Mouse (Mus musculus) testis, adult 2 months (tissue): ENCODE data around the gene Gng4. TPM values are rescaled to one million over a fixed set of nuclear protein-coding genes. Genes with fewer than 3 reads are reported as not detected.

Experiments used
- H3K27ac ChIP-seq: fragments of 200-500 bp; 2 replicates; pipeline ENCODE4 v1.5.1; 2012; ENCODE audit warnings: low read depth, low read length; ENCODE audit not compliant: control insufficient read depth, insufficient read depth
- H3K27me3 ChIP-seq: fragments of 200-500 bp; 2 replicates; pipeline ENCODE4 v1.6.1; 2012; ENCODE audit warnings: mild to moderate bottlenecking, low read length, moderate library complexity; ENCODE audit not compliant: control insufficient read depth, insufficient read depth
- H3K36me3 ChIP-seq: fragments of 200-500 bp; 2 replicates; pipeline ENCODE4 v1.6.1; 2012; ENCODE audit warnings: mild to moderate bottlenecking, low read length; ENCODE audit not compliant: control insufficient read depth, insufficient read depth
- H3K4me1 ChIP-seq: fragments of 200-500 bp; 2 replicates; pipeline ENCODE4 v1.6.1; 2012; ENCODE audit warnings: low read length; ENCODE audit not compliant: control insufficient read depth, insufficient read depth
- H3K4me3 ChIP-seq: fragments of 200-500 bp; 2 replicates; pipeline ENCODE4 v1.5.1; 2012; ENCODE audit warnings: low read depth, mild to moderate bottlenecking, low read length, moderate library complexity, mixed read lengths; ENCODE audit not compliant: control insufficient read depth
- CTCF ChIP-seq: fragments of 200-500 bp; IDR thresholded peaks from 2 replicates; pipeline ENCODE4 v1.5.1; 2012; ENCODE audit warnings: low read depth, mild to moderate bottlenecking, inconsistent platforms, low read length, moderate library complexity; ENCODE audit not compliant: control insufficient read depth, insufficient read depth, insufficient replicate concordance
- POLR2A ChIP-seq: fragments of 200-500 bp; IDR thresholded peaks from 2 replicates; pipeline ENCODE4 v1.6.1; 2012; ENCODE audit warnings: low read depth, mild to moderate bottlenecking, inconsistent platforms, low read length, moderate library complexity; ENCODE audit not compliant: control insufficient read depth
- polyA plus RNA-seq: library from polyadenylated mRNA; depleted of rRNA; stranded (reverse); fragments of >200 nt; gene quantifications from 2 replicates; pipeline ENCODE4 v1.2.3, GENCODE M21; 2012

Gng4 gene
- polyA plus RNA-seq, 1 experiment = not detected

- Histone ChIP-seq H3K27ac (no peak overlapping the region), H3K4me1 (peaks cover 10% of the 10 kb centered on the region), H3K36me3 (no peaks in the 10 kb centered on the region), H3K27me3 (no peaks in the 10 kb centered on the region), H3K4me3 (no peak overlapping the region)
- TF ChIP-seq CTCF = no peak
- no peak for TF ChIP-seq POLR2A
Observed at GRCm38 (mm10) chr13:13780271-13780670, 3.6 kb upstream of the Gng4 start.

- Histone ChIP-seq H3K4me1 (peaks cover 12% of the 10 kb centered on the region), H3K4me3 (no peak overlapping the region), H3K27ac (no peak overlapping the region), H3K36me3 (no peaks in the 10 kb centered on the region), H3K27me3 (no peaks in the 10 kb centered on the region)
- TF ChIP-seq CTCF (no peak), POLR2A (no peak)
Observed at GRCm38 (mm10) chr13:13781026-13781425, 2.8 kb upstream of the Gng4 start.

DNA sequence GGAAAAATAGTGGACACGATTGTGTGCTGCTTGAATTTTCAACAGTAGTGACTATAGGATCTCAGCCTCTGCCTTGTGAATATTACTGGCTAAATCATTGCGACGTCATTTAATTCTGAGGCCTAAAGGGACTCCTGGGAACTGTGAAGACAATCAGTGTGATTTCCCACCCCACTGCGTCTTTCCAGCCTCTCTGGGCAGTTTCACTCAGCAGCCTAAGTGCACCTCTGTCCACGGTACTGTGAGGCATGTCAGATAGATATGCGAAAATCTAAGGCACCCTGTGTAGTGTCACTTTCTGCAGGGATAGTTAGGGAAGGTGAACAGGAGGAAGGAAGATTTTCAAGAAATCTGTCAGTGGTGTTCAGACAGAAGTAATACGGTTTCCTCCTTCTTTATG, 563 bp upstream of the Gng4 start:
- H3K27me3 ChIP-seq = no peaks in the 10 kb centered on the region
- no peak for TF ChIP-seq CTCF
- TF ChIP-seq POLR2A = no peak
- H3K27ac ChIP-seq = no peak overlapping the region
- H3K36me3 ChIP-seq = no peaks in the 10 kb centered on the region
- peaks cover 12% of the 10 kb centered on the region for H3K4me1 ChIP-seq
- H3K4me3 ChIP-seq = no peak overlapping the region

DNA sequence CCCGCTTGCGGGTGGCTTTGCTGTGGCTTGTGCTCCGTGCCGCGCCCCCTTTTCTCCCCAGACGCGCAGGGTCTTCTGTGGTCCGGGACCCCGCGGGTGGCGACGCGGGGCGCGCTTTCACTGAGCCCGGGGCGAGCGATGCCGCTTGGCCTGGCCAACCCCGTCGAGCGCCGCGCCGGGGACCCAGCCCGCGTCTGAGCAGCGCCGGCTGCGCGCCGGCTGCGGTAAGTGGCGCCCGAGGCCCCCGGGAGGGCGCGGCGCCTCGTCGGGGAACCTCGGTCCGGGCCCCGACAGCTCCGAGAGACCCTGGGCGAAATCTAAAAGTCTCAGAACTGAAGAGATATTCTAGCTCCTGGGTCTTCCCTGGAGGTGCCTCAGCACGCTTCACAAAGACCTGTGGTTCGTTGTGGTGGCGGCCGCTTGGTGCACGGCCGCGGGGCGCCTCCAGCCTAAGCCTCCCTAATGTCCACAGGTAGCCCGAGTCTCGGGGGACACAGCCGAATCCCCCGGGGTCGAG, 619 bp downstream of the Gng4 start:
- Histone ChIP-seq H3K36me3 (no peaks in the 10 kb centered on the region), H3K27me3 (no peaks in the 10 kb centered on the region)

DNA sequence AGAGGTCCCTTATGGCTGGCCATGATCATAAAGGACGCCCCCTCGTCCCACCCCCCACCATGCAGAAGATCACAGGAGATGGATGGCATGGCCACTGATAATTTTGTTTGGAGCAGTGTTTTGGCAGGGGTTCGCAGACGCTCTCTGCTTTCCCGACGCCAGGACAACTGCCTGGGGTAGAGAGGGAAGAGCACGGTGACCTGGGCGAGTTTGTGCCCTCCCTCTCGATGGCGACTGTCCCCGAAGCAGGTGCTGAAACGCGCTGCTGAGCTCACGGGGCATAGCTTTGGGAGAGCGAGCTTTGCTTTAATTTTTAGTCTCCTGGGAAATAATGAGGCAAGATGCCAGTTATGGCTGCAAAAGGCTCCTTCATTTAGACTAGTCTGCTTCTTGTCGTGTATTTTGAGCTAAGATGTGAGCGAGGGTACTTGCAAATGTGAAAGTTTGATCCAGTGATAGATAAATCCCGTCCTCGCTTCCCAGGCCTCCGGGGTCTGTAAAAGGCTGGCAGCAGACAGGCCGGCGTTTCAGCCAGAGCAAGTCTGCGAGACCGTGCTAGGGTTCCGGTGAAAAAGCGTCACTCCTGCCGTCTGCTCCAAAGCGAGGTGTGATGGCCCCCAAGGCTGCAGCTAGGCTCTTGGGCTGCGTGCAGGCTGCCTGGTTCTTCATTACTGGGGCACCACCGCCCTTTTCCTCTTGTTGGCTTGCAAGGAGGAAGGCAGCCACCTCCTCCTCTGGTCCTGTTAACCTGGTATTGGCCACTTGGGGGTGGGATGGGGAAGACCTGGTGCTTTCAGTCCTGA, 1.3 kb downstream of the Gng4 start:
- TF ChIP-seq CTCF (no peak), POLR2A (no peak)
- Histone ChIP-seq H3K4me3 (no peak overlapping the region; the same call in 1 of the 2 replicates), H3K27ac (no peak overlapping the region), H3K36me3 (no peaks in the 10 kb centered on the region), H3K4me1 (peaks cover 12% of the 10 kb centered on the region), H3K27me3 (no peaks in the 10 kb centered on the region)

More for the DNA sequence above, 619 bp downstream of the Gng4 start:
- TF ChIP-seq CTCF (no peak), POLR2A (no peak)
- Histone ChIP-seq H3K4me1 (peaks cover 12% of the 10 kb centered on the region), H3K27ac (no peak overlapping the region), H3K4me3 (peak overlapping the region; percentile 61)

- no peak for TF ChIP-seq CTCF
- no peak for TF ChIP-seq POLR2A
- Histone ChIP-seq H3K4me3 (no peak overlapping the region), H3K27ac (no peak overlapping the region), H3K36me3 (no peaks in the 10 kb centered on the region), H3K27me3 (no peaks in the 10 kb centered on the region), H3K4me1 (peaks cover 12% of the 10 kb centered on the region)
Observed at GRCm38 (mm10) chr13:13786971-13787370, 3.1 kb downstream of the Gng4 start.

DNA sequence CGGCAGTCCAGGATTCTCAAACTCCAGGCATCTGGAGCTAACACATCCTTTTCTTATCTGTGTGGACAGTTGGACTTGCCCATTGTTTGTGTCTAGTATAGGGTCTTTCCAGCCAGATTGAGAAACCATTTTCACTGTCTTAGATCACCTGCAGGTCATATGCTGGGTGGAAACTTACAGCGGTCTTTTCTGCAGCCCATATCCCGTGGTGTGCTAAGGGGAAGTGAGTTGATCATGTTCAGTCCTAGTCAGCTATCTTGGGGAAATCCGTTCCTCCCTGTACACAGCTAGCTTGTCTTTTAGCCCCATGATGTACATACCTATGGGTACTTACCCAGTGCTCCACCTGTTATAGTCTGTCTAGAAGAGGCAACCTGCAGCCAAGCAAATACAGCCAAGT, 4.2 kb downstream of the Gng4 start:
- peaks cover 12% of the 10 kb centered on the region for H3K4me1 ChIP-seq
- TF ChIP-seq CTCF (no peak), POLR2A (no peak)
- H3K27me3 ChIP-seq = no peaks in the 10 kb centered on the region

GRCm38 (mm10) chr13:13791981-13792380, 8.1 kb downstream of the Gng4 start:
- no peaks in the 10 kb centered on the region for H3K4me1 ChIP-seq
- no peak overlapping the region for H3K4me3 ChIP-seq
- no peaks in the 10 kb centered on the region for H3K36me3 ChIP-seq
- TF ChIP-seq CTCF (no peak), POLR2A (no peak)
- H3K27me3 ChIP-seq = no peaks in the 10 kb centered on the region
- H3K27ac ChIP-seq = no peak overlapping the region

More for the DNA sequence above, 4.2 kb downstream of the Gng4 start:
- Histone ChIP-seq H3K36me3 (no peaks in the 10 kb centered on the region), H3K4me3 (no peak overlapping the region), H3K27ac (no peak overlapping the region)
